Mouse (Mus musculus) layer of hippocampus, postnatal 25 days (tissue): ENCODE measurements around the gene Irs1. TPM values are rescaled to one million over a fixed set of nuclear protein-coding genes. Genes with fewer than 3 reads are reported as not detected.

Experiments used
- DNase-seq, 2 experiments: peaks; one replicate each; pipeline ENCODE4 v3.0.0; 2022; ENCODE audit warnings: mixed read lengths in 2 of 2, low spot score in 1 of 2; ENCODE audit errors: extremely low spot score in 1 of 2
- total RNA-seq, 2 experiments: library from RNA; stranded (reverse); gene quantifications; 2 replicates each; pipeline ENCODE4 v1.2.3; 2021

Gene Irs1
- total RNA-seq, 2 experiments from 2014 or later, result 18.8 to 21.7 TPM

GRCm38 (mm10) chr1:82260055-82260454, 31.2 kb downstream of the Irs1 start:
- DNase-seq, result no peak

DNA sequence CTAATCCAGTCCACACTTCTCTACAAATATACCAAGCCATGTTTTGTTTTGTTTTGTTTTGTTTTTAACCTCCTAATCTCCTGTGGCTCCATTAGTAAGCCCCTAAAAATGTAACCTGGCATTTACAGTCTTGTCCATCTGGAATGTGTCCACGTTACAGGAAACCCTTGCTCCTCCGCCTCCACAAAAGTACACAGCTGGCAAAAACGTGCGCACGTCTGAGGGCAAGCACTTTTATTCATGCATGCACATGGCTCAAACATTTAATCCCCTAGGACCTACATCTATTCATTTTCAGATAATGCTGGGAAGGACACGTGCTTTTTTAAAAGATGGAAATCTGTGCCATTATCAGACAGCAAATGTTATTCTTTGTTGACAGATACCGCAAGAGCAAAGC, 32.9 kb downstream of the Irs1 start:
- no peak for DNase-seq

- no peak for DNase-seq
Measured at GRCm38 (mm10) chr1:82257457-82257856, 33.8 kb downstream of the Irs1 start.

- no peak for DNase-seq
Measured at GRCm38 (mm10) chr1:82253789-82254445, 37.3 kb downstream of the Irs1 start.

GRCm38 (mm10) chr1:82247221-82247951, 43.8 kb downstream of the Irs1 start:
- DNase-seq, result no peak

- no peak for DNase-seq
Measured at GRCm38 (mm10) chr1:82245002-82245401, 46.2 kb downstream of the Irs1 start.

DNA sequence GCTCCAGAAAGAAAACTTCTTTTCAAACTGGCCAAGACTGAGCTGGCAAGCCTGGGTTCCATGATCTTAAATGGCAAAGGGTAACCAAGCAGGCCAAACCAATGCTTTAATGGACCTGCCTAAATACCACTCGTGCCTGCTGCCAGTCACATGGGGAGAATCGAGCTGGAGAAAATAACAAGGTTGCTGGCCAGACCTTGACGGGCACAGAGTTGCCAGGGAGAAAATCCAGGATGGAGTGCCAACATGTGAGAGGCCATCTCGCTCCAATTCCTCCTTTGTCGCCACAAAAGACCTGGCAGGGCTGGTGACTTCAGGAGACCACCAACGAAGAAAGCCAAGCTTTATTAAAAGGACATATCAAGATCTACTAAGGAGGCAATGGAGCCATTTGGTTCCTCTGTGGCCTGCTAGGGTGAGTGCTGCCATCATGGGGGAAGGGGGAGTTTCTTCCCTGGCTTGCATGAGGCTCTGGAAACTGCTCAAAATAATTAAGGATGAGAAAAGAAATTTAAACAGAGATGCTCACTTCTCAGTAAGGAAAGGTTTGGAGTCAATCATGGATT, 47.9 kb downstream of the Irs1 start:
- DNase-seq, result no peak

DNA sequence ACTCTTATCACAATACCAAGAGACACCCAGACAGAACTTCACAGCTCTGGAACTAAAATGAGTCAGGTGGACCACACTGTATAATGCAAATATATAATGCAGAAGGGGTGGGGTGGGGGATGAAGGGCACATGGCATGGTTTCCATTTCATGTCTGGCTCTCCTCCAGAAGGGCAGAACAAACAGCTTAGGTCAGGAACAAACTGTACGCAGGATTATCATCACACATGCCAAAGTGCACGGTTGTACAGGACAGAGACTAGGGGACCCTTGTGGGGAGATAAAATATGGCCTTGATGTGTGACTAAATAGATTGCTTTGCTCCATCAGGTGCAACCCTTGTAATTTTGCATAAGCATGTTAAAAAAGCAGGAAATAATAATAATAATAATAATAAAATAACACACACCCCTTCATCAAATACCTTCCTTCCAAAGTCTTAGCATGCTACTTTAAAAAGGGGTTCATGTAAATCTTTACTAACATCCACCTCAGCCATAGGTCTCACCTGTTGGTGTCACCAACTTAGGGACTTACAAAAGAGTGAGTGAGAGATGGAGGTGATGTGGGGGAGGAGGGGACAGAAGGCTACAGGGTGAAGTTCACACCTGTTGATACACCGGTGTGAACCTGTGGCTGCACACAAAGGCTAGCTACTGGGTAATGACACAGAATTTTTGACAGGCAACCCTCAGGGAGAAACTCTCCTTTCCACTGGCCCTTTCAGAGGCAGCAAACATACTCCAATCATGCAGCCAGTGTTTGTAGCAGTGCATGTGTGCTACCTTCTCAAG, 51.6 kb downstream of the Irs1 start:
- no peak for DNase-seq

GRCm38 (mm10) chr1:82238245-82238644, 53.0 kb downstream of the Irs1 start:
- DNase-seq, result no peak

DNA sequence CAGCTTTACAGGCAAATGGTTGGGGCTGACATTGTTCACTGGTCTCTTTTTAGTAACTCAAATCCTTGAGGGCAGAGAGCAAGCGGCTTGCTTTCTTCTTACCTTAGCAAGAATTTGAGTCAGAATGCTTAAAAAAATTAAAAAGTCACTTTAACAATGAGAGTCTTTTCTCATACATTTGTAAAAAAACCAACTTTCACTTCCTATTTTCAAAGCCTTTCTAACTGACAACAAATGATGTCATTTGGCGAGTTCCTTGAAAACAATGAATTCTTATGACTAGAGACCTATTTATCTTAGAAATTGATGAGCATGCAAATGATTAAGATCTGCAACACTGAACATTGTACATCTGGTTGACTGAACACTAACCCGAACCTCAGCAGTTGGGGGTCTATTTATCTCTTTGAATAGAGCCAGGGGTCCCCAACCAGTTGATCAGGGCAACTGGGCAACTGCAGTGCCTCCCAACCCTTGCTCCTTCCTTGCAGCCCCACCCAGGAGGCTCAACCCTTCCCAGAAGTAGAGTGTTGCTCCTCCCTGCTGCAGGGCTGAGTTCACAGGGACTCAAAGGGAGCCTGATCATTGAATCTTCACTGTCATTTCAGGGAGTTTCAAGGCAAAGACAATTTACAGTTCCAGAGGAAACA, 55.6 kb downstream of the Irs1 start:
- DNase-seq, result no peak

- DNase-seq, result no peak
Measured at GRCm38 (mm10) chr1:82234616-82235015, 56.6 kb downstream of the Irs1 start.

DNA sequence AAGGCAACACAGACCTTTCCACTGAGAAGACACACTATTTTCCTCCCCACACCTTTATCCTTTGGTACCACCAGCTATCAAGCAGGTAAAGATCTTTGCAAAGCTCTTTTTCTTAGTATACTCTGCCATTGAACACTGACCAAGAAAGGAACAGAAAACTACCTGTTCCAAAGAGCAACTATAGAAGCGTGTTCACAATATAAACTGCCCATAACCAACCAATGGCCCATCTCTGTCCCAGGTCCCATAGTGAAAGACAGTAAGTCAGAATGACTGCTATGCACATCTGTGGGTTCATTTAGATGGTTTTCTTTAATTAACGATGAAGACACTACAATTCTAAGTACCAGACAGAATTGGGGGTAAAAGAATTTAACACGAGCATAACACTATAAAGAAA, 58.4 kb downstream of the Irs1 start, which contains the start of gene Gm9747:
TSS of gene Gm9747 (plus strand) at position 301 of the 400 bp plus-strand sequence.
- DNase-seq, result no peak

- DNase-seq, result no peak
Measured at GRCm38 (mm10) chr1:82228841-82229240, 62.4 kb downstream of the Irs1 start.

GRCm38 (mm10) chr1:82223042-82223795, 68.0 kb downstream of the Irs1 start:
- no peak for DNase-seq

DNA sequence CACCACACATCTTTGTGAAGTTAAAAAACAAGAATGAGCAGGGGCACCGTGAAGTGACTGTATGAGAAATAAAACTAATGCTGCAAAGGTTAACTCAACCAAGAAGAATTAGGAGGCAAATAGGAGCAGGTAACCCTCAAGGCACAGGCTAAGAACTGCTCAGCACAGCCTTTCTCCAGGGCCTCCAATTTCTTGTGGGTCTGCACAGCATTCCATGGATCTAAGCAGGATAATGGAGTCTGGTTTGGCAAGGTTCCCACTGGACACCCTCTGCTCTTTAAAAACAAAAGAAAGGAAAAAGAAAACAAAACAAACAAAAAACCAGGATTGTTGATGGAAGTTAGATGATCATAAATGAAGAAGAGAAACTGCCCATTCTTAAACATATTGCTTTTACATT, 69.8 kb downstream of the Irs1 start:
- DNase-seq, result no peak

GRCm38 (mm10) chr1:82220673-82221396, 70.4 kb downstream of the Irs1 start:
- no peak for DNase-seq

- no peak for DNase-seq
Measured at GRCm38 (mm10) chr1:82207511-82207910, 83.7 kb downstream of the Irs1 start.

GRCm38 (mm10) chr1:82200636-82201035, 90.6 kb downstream of the Irs1 start:
- no peak for DNase-seq

GRCm38 (mm10) chr1:82199918-82200317, 91.3 kb downstream of the Irs1 start:
- no peak for DNase-seq
